Comparison of ENCODE assay signal across 15 mouse cellular contexts in genomic region chr4:55972235-55972819, GRCm38 (mm10).
DNase-seq lines count a peak whose midpoint lies in the region; ATAC-seq lines count a peak whose summit lies in the region.
"Had no signal": no experiment of that assay in that cellular context is flagged by ENCODE, and none has a peak within 500 bp of the region (broad histone marks: within the 10 kb centered on the region; RNA-seq: fewer than 3 reads in every experiment).

No protein-coding gene starts in this region.

- H3K9me3 ChIP-seq in kidney, embryonic 15.5 days (replicated peaks) = no peaks in the 10 kb centered on the region
- H3K9me3 ChIP-seq in kidney, embryonic 14.5 days (ENCODE audit: control insufficient read depth, low read length) = no peaks in the 10 kb centered on the region
- H3K9me3 ChIP-seq in liver, embryonic 12.5 days (replicated peaks) = no peaks in the 10 kb centered on the region
- H3K9me3 ChIP-seq: embryonic facial prominence, embryonic 12.5 days; forebrain, embryonic 10.5 days; neural tube, embryonic 15.5 days had no signal

- DNase-seq in right cerebral cortex, adult 18-20 months = peak; percentile 21
- no peak for DNase-seq in right cerebral cortex, postnatal 4 days
- DNase-seq in right cerebral cortex, postnatal 14 days = peak; percentile 6
- no peak for DNase-seq in embryo, embryonic 9.5 days (ENCODE audit: extremely low spot score)
- DNase-seq: adrenal gland, adult 2 months; cerebellum, postnatal 10 days had no signal

- H3K4me1 ChIP-seq in kidney, embryonic 15.5 days = no peaks in the 10 kb centered on the region
- no peaks in the 10 kb centered on the region for H3K4me1 ChIP-seq in kidney, embryonic 14.5 days (ENCODE audit: control insufficient read depth, insufficient read depth, low read length)
- H3K4me1 ChIP-seq in liver, embryonic 12.5 days = no peaks in the 10 kb centered on the region
- H3K4me1 ChIP-seq: embryonic facial prominence, embryonic 12.5 days; forebrain, embryonic 10.5 days; neural tube, embryonic 15.5 days had no signal

- no peak overlapping the region for H3K9ac ChIP-seq in kidney, embryonic 15.5 days
- no peak overlapping the region for H3K9ac ChIP-seq in kidney, embryonic 14.5 days (ENCODE audit: low read depth, low read length)
- no peak overlapping the region for H3K9ac ChIP-seq in liver, embryonic 12.5 days
- H3K9ac ChIP-seq: embryonic facial prominence, embryonic 12.5 days; liver, embryonic 14.5 days; neural tube, embryonic 15.5 days had no signal

- H3K4me3 ChIP-seq in kidney, embryonic 15.5 days (replicated peaks) = no peak overlapping the region
- H3K4me3 ChIP-seq in kidney, embryonic 14.5 days (ENCODE audit: low read length) = no peak overlapping the region
- H3K4me3 ChIP-seq in liver, embryonic 12.5 days = no peak overlapping the region
- H3K4me3 ChIP-seq: embryonic facial prominence, embryonic 12.5 days; forebrain, embryonic 10.5 days; layer of hippocampus, adult 2 months; neural tube, embryonic 15.5 days had no signal

- H3K4me2 ChIP-seq in kidney, embryonic 15.5 days = no peak overlapping the region
- H3K4me2 ChIP-seq in kidney, embryonic 14.5 days (replicated peaks; ENCODE audit: low read depth, low read length) = no peak overlapping the region
- no peak overlapping the region for H3K4me2 ChIP-seq in liver, embryonic 12.5 days
- H3K4me2 ChIP-seq: embryonic facial prominence, embryonic 12.5 days; neural tube, embryonic 15.5 days had no signal

- peak overlapping the region; percentile 13; the same call in 1 of the 2 replicates for H3K27ac ChIP-seq in kidney, embryonic 15.5 days
- no peak overlapping the region for H3K27ac ChIP-seq in kidney, embryonic 14.5 days (ENCODE audit: low read depth, low read length)
- H3K27ac ChIP-seq in liver, embryonic 12.5 days = no peak overlapping the region
- H3K27ac ChIP-seq: embryonic facial prominence, embryonic 12.5 days; forebrain, embryonic 10.5 days; layer of hippocampus, adult 2 months; liver, embryonic 14.5 days; neural tube, embryonic 15.5 days had no signal

- no peaks in the 10 kb centered on the region for H3K27me3 ChIP-seq in kidney, embryonic 15.5 days
- no peaks in the 10 kb centered on the region for H3K27me3 ChIP-seq in kidney, embryonic 14.5 days (ENCODE audit: control insufficient read depth, insufficient read depth, low read length)
- no peaks in the 10 kb centered on the region for H3K27me3 ChIP-seq in liver, embryonic 12.5 days (replicated peaks)
- H3K27me3 ChIP-seq: embryonic facial prominence, embryonic 12.5 days; neural tube, embryonic 15.5 days had no signal

- no peak; the same call in 1 of the 2 replicates for ATAC-seq in kidney, embryonic 15.5 days (replicated peaks; ENCODE audit: low FRiP score)
- ATAC-seq in kidney, embryonic 14.5 days (ENCODE audit: low FRiP score, low TSS enrichment) = no peak
- no peak for ATAC-seq in liver, embryonic 12.5 days
- ATAC-seq: hindbrain, embryonic 16.5 days had no signal

- 63% methylated on average over 7 of the region's 7 CpGs for WGBS in kidney, embryonic 15.5 days
- 73% methylated on average over 7 of the region's 7 CpGs for WGBS in kidney, embryonic 14.5 days
- 71% methylated on average over 7 of the region's 7 CpGs for WGBS in liver, embryonic 12.5 days (ENCODE audit: insufficient replicate concordance)

- no peaks in the 10 kb centered on the region for H3K36me3 ChIP-seq in kidney, embryonic 15.5 days
- no peaks in the 10 kb centered on the region for H3K36me3 ChIP-seq in kidney, embryonic 14.5 days (ENCODE audit: control insufficient read depth, insufficient read depth, low read length)
- no peaks in the 10 kb centered on the region for H3K36me3 ChIP-seq in liver, embryonic 12.5 days
- H3K36me3 ChIP-seq: embryonic facial prominence, embryonic 12.5 days; forebrain, embryonic 10.5 days; neural tube, embryonic 15.5 days had no signal

Comparison
In these comparisons a context has a peak if more than half of its experiments do, and no peak if none do; other contexts are left out.
1. DNase-seq: peak in right cerebral cortex, adult 18-20 months (single experiment) and right cerebral cortex, postnatal 14 days (single experiment); none in right cerebral cortex, postnatal 4 days (single experiment) and embryo, embryonic 9.5 days (single experiment).